Mouse (Mus musculus): ENCODE data around the gene Npc2. TPM values are rescaled to one million over a fixed set of nuclear protein-coding genes. Genes with fewer than 3 reads are reported as not detected.

Gene Npc2
- total RNA-seq (2012; rRNA removed) (63.7 and 73.4 TPM in 2 replicates), total RNA-seq (2014; rRNA removed) (97.5 and 98.5 TPM in 2 replicates), polyA plus RNA-seq (2012; ENCODE audit: insufficient read length, low read depth) (80.3 and 89.0 TPM in 2 replicates)

DNA sequence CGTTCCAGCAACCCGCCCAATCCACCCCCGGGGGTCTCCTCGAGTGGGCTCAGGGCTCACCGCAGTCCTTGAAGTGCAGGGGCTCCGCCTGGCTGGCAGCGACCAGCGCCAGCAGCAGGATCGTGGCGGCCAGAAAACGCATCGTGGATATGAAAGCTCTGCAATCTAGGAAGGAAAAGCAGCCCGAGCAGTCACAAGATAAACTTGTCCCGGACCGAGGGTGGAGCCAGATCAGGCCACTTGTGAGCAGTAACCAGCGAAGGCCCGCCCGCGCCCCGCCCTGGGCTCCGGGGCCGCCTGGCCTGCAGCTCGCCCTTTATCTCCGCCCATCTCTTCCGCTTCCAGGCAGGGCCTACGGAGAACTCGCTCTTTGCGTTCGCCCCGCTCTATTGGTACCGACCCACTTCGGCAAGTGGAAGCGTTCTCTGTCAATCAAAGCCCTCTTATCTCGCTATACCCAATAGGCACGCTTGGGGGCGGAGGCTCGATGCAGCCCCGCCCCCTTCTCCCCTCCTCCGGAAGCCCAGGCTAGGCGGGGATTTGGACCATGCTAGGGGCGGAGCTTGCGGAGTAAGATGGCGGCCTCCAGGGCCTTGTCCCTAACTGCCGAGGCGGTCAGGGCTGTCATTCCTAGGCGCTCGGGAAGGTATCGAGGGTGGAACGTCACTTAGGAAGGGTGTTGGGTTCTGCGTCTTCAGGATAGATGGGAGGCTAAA is at the start of gene Npc2, which contains the start of gene Isca2:
Gene Npc2, minus strand, starts transcription at position 427 of the 716 bp plus-strand sequence.
Gene Isca2, plus strand, starts transcription at position 526 of the 716 bp plus-strand sequence.
- Histone ChIP-seq H3K4me1 (ENCODE audit: control insufficient read depth in 1 of 2, insufficient read depth in 2 of 2) (peaks cover 10 to 43% of the 10 kb centered on the region in 2 experiments), H3K27ac (ENCODE audit: insufficient read depth, low read depth) (peak within 1 kb of the TSS; percentile 35; the same call in 1 of the 2 replicates), H3K4me3 (replicated peaks in 1 of 3; ENCODE audit: low read depth in 2 of 3, low read length in 2 of 3, poor library complexity in 1 of 3) (peak within 1 kb of the TSS; percentile 67 to 95 (median 82)), H3K27me3 (replicated peaks) (no peaks in the 10 kb centered on the region), H3K79me2 (replicated peaks; ENCODE audit: control insufficient read depth, extremely low read depth, insufficient read depth, poor library complexity, severe bottlenecking) (0 out of 2 replicates have a peak, but pooled peaks cover 3% of the 10 kb centered on the region), H3K4me2 (ENCODE audit: insufficient read depth, low read depth, poor library complexity, severe bottlenecking) (peak within 1 kb of the TSS; percentile 84), H3K36me3 (replicated peaks in 1 of 2; ENCODE audit: control insufficient read depth in 1 of 2, insufficient read depth in 1 of 2, low read length in 1 of 2) (peaks cover 5 to 38% of the 10 kb centered on the region in 2 experiments), H3K9me3 (replicated peaks; ENCODE audit: low read length) (no peaks in the 10 kb centered on the region), H3K9ac (ENCODE audit: insufficient read depth, low read depth) (peak within 1 kb of the TSS; percentile 78)
- dilution Hi-C loops (cut with MboI; ENCODE audit: extremely low pct_ligation_motif_present, extremely low pct_unique_long_range_greater_than_20kb, low sequenced_read_pairs) (no loop called here), in situ Hi-C loops (cut with MboI; ENCODE audit: low pct_ligation_motif_present, low pct_unique_long_range_greater_than_20kb, low sequenced_read_pairs) (no loop called here)
- TF ChIP-seq TCF12 (IDR thresholded peaks at IDR 0.05; ENCODE audit: low read depth, low read length) (peak; percentile 82), POLR2AphosphoS2 (IDR thresholded peaks at IDR 0.05; ENCODE audit: low read depth, low read length) (peak; percentile 90), KAT2A (IDR thresholded peaks at IDR 0.05; ENCODE audit: insufficient replicate concordance, low read length) (0 out of 2 replicates have a peak, but pooled peaks have one; percentile 45), NRF1 (IDR thresholded peaks at IDR 0.05; ENCODE audit: low read depth, low read length) (peak; percentile 52), HCFC1 (IDR thresholded peaks at IDR 0.05; ENCODE audit: low read depth, low read length) (no peak; the same call in none of the 2 replicates), E2F4 (IDR thresholded peaks at IDR 0.05; ENCODE audit: insufficient replicate concordance, low read depth, low read length) (peak; percentile 77; the same call in 1 of the 2 replicates), SMC3 (IDR thresholded peaks at IDR 0.05; ENCODE audit: low read depth, low read length) (no peak), ZNF384 (IDR thresholded peaks at IDR 0.05; ENCODE audit: low read depth, low read length) (no peak), NELFE (IDR thresholded peaks at IDR 0.05; ENCODE audit: low read depth, low read length) (peak; percentile 86), POLR2A (IDR thresholded peaks at IDR 0.05; ENCODE audit: low read depth, low read length) (peak; percentile 89), ETS1 (conservative IDR thresholded peaks at IDR 0.05; ENCODE audit: low read depth, low read length) (no peak), ELF1 (IDR thresholded peaks at IDR 0.05; ENCODE audit: low read depth, low read length) (peak; percentile 90), RCOR1 (conservative IDR thresholded peaks at IDR 0.05; ENCODE audit: low read depth, low read length) (no peak), JUND (conservative IDR thresholded peaks at IDR 0.05; ENCODE audit: low read depth, low read length) (no peak), USF2 (conservative IDR thresholded peaks at IDR 0.05; ENCODE audit: low read depth, low read length) (no peak), MYC (IDR thresholded peaks at IDR 0.05; ENCODE audit: low read depth, low read length) (peak; percentile 47; the same call in 1 of the 2 replicates), MEF2A (IDR thresholded peaks at IDR 0.05; ENCODE audit: borderline replicate concordance, low read depth, low read length) (peak; percentile 49; the same call in 1 of the 2 replicates), MAX (IDR thresholded peaks at IDR 0.05; ENCODE audit: low read length) (peak; percentile 47; the same call in 1 of the 2 replicates), PAX5 (IDR thresholded peaks at IDR 0.05; ENCODE audit: low read length) (no peak), ZKSCAN1 (IDR thresholded peaks at IDR 0.05; ENCODE audit: borderline replicate concordance, low read depth, low read length) (no peak), GABPA (IDR thresholded peaks at IDR 0.05; ENCODE audit: insufficient replicate concordance, low read depth, low read length) (no peak), USF1 (IDR thresholded peaks at IDR 0.05; ENCODE audit: low read depth, low read length) (no peak), UBTF (IDR thresholded peaks at IDR 0.05; ENCODE audit: low read depth, low read length) (no peak), MAZ (IDR thresholded peaks at IDR 0.05; ENCODE audit: low read depth, low read length) (peak; percentile 63; the same call in 1 of the 2 replicates), SIN3A (IDR thresholded peaks at IDR 0.05; ENCODE audit: low read length) (peak; percentile 82), RAD21 (IDR thresholded peaks at IDR 0.05; ENCODE audit: low read depth, low read length) (no peak), JUN (IDR thresholded peaks at IDR 0.05; ENCODE audit: insufficient read depth, low read depth, low read length) (no peak), ZC3H11A (IDR thresholded peaks at IDR 0.05; ENCODE audit: low read depth, low read length) (no peak), BHLHE40 (IDR thresholded peaks at IDR 0.05; ENCODE audit: low read depth, low read length) (no peak), TBP (conservative IDR thresholded peaks at IDR 0.05; ENCODE audit: low read depth, low read length) (peak; percentile 84), MXI1 (IDR thresholded peaks at IDR 0.05; ENCODE audit: low read depth, low read length) (peak; percentile 28; the same call in 1 of the 2 replicates), ZMIZ1 (IDR thresholded peaks at IDR 0.05; ENCODE audit: low read depth, low read length) (peak; percentile 84), EP300 (IDR thresholded peaks at IDR 0.05; ENCODE audit: low read length) (no peak), CHD2 (IDR thresholded peaks at IDR 0.05; ENCODE audit: low read length) (peak; percentile 92), IRF4 (IDR thresholded peaks at IDR 0.05; ENCODE audit: low read depth, low read length) (0 out of 2 replicates have a peak, but pooled peaks have one; percentile 5), CHD1 (IDR thresholded peaks at IDR 0.05; ENCODE audit: low read depth, low read length) (no peak), CTCF (conservative IDR thresholded peaks at IDR 0.05 in 1 of 2, IDR thresholded peaks at IDR 0.05 in 1 of 2; ENCODE audit: low read depth in 2 of 2, low read length in 2 of 2) (no peak), MAFK (IDR thresholded peaks at IDR 0.05; ENCODE audit: insufficient replicate concordance, low read length) (no peak)
- DNase-seq (ENCODE audit: extremely low read depth): peak; percentile 99

All from CH12.LX (cell line).